Mouse (Mus musculus) bone marrow, adult 2 months (tissue): ENCODE data around the gene Hck.

Experiments
- CTCF ChIP-seq: fragments of 200-500 bp; IDR thresholded peaks from 2 replicates; pipeline ENCODE4 v1.5.1; 2011; ENCODE audit warnings: low read length, control low read depth; ENCODE audit not compliant: control insufficient read depth, insufficient read depth
- POLR2A ChIP-seq: fragments of 200-500 bp; IDR thresholded peaks from 2 replicates; pipeline ENCODE4 v1.6.1; 2011; ENCODE audit warnings: low read depth, mild to moderate bottlenecking, control low read depth, low read length, borderline replicate concordance; ENCODE audit not compliant: control insufficient read depth

DNA sequence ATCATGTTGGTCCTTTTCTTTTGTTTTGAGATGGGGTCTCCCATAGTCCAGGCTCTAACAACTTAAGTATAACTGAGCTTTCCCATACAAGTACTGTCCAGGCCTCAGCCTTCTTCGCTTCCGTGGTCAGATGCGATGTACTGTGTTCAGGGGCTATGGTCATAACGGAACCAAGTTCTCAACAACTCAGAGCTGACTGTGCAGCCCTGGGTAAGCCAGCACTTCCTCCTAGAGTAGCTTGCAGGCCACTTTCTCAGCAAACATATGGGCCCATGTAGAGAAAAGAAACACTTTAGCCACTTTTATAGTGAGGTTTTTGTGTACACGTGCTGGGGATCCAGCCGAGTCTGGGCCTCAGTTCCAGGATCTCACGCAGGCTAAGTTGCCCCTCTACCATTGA lies 14.4 kb downstream of the Hck start:
- TF ChIP-seq CTCF = no peak
- no peak for TF ChIP-seq POLR2A
